Mouse (Mus musculus): ENCODE results near the gene Pkn2. TPM values are rescaled to one million over a fixed set of nuclear protein-coding genes. Genes with fewer than 3 reads are reported as not detected.

Gene Pkn2
- polyA plus RNA-seq, 1 experiment from 2014 or later = 57.5 TPM

GRCm38 (mm10) chr3:142743973-142744898 lies 137.6 kb downstream of the Pkn2 start:
- DNase-seq (ENCODE audit: low spot score) = peak; percentile 77

Other genes with a start within 250 kb of the Pkn2 start
- 12.6 and 13.6 TPM in 2 replicates for gene Kyat3, start 181.0 kb downstream of the Pkn2 start, polyA plus RNA-seq (2015; fragmentation: Nextera tagmentation; extraction: Ambion mirVana)
- gene Gtf2b, start 117.0 kb downstream of the Pkn2 start, polyA plus RNA-seq (2015; fragmentation: Nextera tagmentation; extraction: Ambion mirVana) = 124 and 125 TPM in 2 replicates

Measured in thymus, postnatal 0 days (tissue).